Mouse (Mus musculus): ENCODE data around the gene Pspn. TPM values are rescaled to one million over a fixed set of nuclear protein-coding genes. Genes with fewer than 3 reads are reported as not detected.

The Pspn gene
- polyA plus RNA-seq, 1 experiment: not detected

DNA sequence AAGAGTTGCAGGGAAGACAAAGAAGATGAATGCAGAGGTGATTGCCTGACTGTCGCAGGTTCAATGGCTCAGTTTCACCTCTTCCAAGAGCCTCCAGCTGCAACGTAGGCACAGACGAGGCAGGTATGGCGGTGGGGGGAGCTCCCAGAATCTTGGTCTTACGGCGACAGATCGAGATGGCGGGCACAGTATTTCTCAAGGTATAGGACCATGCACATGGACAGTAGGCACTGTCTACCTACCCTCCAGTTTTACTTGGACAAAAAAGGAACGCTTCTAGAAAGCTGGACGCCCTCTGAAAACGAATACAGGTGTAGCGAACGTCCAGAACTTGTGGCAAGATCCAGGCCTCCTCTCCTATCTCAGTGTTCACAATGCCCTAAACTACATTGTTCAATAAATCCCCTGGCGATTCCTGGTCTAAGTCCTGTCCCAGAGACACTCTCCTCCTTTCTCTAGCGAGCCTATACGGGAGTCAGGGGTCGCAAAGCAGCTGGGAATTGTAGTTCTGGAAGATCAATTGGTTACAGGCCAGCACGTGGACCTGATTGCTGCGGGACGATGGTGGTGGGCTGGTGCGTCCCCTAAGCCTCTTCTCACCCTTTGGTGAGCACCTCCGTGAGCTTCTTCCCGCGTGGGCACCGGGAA, 10.2 kb downstream of the Pspn start:
- Histone ChIP-seq H3K36me3 (ENCODE audit: control insufficient read depth, insufficient read depth, low read length) (peaks cover 17% of the 10 kb centered on the region), H3K27ac (ENCODE audit: insufficient read depth, low read length) (peak overlapping the region; percentile 82), H3K4me1 (ENCODE audit: control insufficient read depth, insufficient read depth, insufficient read length) (peaks cover 6% of the 10 kb centered on the region; the same call in 1 of the 2 replicates), H3K27me3 (ENCODE audit: control insufficient read depth, insufficient read depth, low read length) (no peaks in the 10 kb centered on the region), H3K4me3 (ENCODE audit: extremely low read depth, insufficient read depth, insufficient read length) (peak overlapping the region; percentile 92)
- WGBS: under 1% methylated on average over 25 of the region's 25 CpGs
- DNase-seq (ENCODE audit: low read depth in 1 of 2, low spot score in 2 of 2): peak in 1 of 2 experiments; percentile 26
- TF ChIP-seq POLR2A (IDR thresholded peaks at IDR 0.05; ENCODE audit: low read depth, low read length) (no peak), CTCF (IDR thresholded peaks at IDR 0.05; ENCODE audit: extremely low read depth, insufficient read depth, insufficient read length, insufficient replicate concordance) (no peak)

GRCm38 (mm10) chr17:56988921-56989430, 10.8 kb downstream of the Pspn start:
- peak in 1 of 2 experiments; percentile 2 for DNase-seq (ENCODE audit: low read depth in 1 of 2, low spot score in 2 of 2)
- 70% methylated on average over 7 of the region's 7 CpGs for WGBS
- no peak for TF ChIP-seq POLR2A (IDR thresholded peaks at IDR 0.05; ENCODE audit: low read depth, low read length)
- TF ChIP-seq CTCF (IDR thresholded peaks at IDR 0.05; ENCODE audit: extremely low read depth, insufficient read depth, insufficient read length, insufficient replicate concordance): no peak

GRCm38 (mm10) chr17:56988441-56988840, 11.4 kb downstream of the Pspn start:
- Histone ChIP-seq H3K4me3 (ENCODE audit: extremely low read depth, insufficient read depth, insufficient read length) (no peak overlapping the region), H3K4me1 (ENCODE audit: control insufficient read depth, insufficient read depth, insufficient read length) (peaks cover 6% of the 10 kb centered on the region; the same call in 1 of the 2 replicates), H3K36me3 (ENCODE audit: control insufficient read depth, insufficient read depth, low read length) (peaks cover 10% of the 10 kb centered on the region), H3K27me3 (ENCODE audit: control insufficient read depth, insufficient read depth, low read length) (no peaks in the 10 kb centered on the region), H3K27ac (ENCODE audit: insufficient read depth, low read length) (no peak overlapping the region)
- TF ChIP-seq CTCF (IDR thresholded peaks at IDR 0.05; ENCODE audit: extremely low read depth, insufficient read depth, insufficient read length, insufficient replicate concordance) (no peak), POLR2A (IDR thresholded peaks at IDR 0.05; ENCODE audit: low read depth, low read length) (no peak)
- 82% methylated on average over 7 of the region's 7 CpGs for WGBS
- DNase-seq (ENCODE audit: low read depth in 1 of 2, low spot score in 2 of 2): peak in 1 of 2 experiments; percentile 5

More at GRCm38 (mm10) chr17:56988921-56989430, 10.8 kb downstream of the Pspn start:
- no peak overlapping the region for H3K27ac ChIP-seq (ENCODE audit: insufficient read depth, low read length)
- H3K4me3 ChIP-seq (ENCODE audit: extremely low read depth, insufficient read depth, insufficient read length): no peak overlapping the region
- peaks cover 6% of the 10 kb centered on the region; the same call in 1 of the 2 replicates for H3K4me1 ChIP-seq (ENCODE audit: control insufficient read depth, insufficient read depth, insufficient read length)
- no peaks in the 10 kb centered on the region for H3K27me3 ChIP-seq (ENCODE audit: control insufficient read depth, insufficient read depth, low read length)
- peaks cover 14% of the 10 kb centered on the region for H3K36me3 ChIP-seq (ENCODE audit: control insufficient read depth, insufficient read depth, low read length)

DNA sequence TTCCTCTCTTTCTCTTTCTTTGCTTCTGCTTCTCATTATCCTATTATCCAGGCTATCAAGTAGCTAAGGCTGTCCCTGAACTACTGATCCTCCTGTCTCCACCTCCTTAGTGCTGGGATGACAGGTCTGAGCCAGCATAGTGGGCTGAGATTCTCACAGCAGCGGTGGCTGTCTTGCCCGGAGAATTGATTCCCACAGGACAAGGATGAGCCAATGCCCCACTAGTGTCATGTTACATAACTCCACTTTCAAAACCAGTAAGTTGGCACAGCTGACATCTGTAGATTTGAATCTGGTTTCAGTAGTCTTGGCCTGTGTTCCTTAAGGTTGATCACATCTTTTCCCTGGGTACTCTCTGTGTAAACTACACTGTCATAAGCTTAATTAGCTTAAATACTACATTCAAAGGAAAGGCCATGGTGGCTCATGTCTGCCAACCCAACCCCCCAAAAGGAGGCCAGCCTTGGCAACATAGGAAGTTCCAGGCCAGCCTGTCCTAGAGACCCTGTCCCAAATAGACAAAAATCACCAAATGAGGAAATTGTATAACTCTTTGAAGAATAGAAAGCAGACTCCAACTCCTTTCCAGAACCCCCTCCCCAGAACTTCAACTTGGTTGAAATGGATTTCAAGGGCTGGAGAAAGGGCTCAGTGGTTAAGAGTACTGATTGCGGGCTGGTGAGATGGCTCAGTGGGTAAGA, 13.6 kb downstream of the Pspn start:
- no peak for DNase-seq (ENCODE audit: low read depth in 1 of 2, low spot score in 2 of 2)

GRCm38 (mm10) chr17:56985656-56986055, 14.2 kb downstream of the Pspn start:
- 83% methylated on average over 3 of the region's 3 CpGs for WGBS
- no peak for TF ChIP-seq POLR2A (IDR thresholded peaks at IDR 0.05; ENCODE audit: low read depth, low read length)
- no peak for TF ChIP-seq CTCF (IDR thresholded peaks at IDR 0.05; ENCODE audit: extremely low read depth, insufficient read depth, insufficient read length, insufficient replicate concordance)
- Histone ChIP-seq H3K27me3 (ENCODE audit: control insufficient read depth, insufficient read depth, low read length) (no peaks in the 10 kb centered on the region), H3K4me3 (ENCODE audit: extremely low read depth, insufficient read depth, insufficient read length) (no peak overlapping the region), H3K4me1 (ENCODE audit: control insufficient read depth, insufficient read depth, insufficient read length) (no peaks in the 10 kb centered on the region), H3K27ac (ENCODE audit: insufficient read depth, low read length) (no peak overlapping the region), H3K36me3 (ENCODE audit: control insufficient read depth, insufficient read depth, low read length) (no peaks in the 10 kb centered on the region)
- DNase-seq (ENCODE audit: low read depth in 1 of 2, low spot score in 2 of 2): no peak

More for the DNA sequence above, 13.6 kb downstream of the Pspn start:
- no peaks in the 10 kb centered on the region for H3K36me3 ChIP-seq (ENCODE audit: control insufficient read depth, insufficient read depth, low read length)
- no peak for TF ChIP-seq POLR2A (IDR thresholded peaks at IDR 0.05; ENCODE audit: low read depth, low read length)
- no peak for TF ChIP-seq CTCF (IDR thresholded peaks at IDR 0.05; ENCODE audit: extremely low read depth, insufficient read depth, insufficient read length, insufficient replicate concordance)
- no peaks in the 10 kb centered on the region for H3K27me3 ChIP-seq (ENCODE audit: control insufficient read depth, insufficient read depth, low read length)
- no peak overlapping the region for H3K4me3 ChIP-seq (ENCODE audit: extremely low read depth, insufficient read depth, insufficient read length)
- peaks cover 5% of the 10 kb centered on the region; the same call in 1 of the 2 replicates for H3K4me1 ChIP-seq (ENCODE audit: control insufficient read depth, insufficient read depth, insufficient read length)
- H3K27ac ChIP-seq (ENCODE audit: insufficient read depth, low read length): no peak overlapping the region
- 94% methylated on average over 3 of the region's 3 CpGs for WGBS

GRCm38 (mm10) chr17:56984886-56985285, 14.9 kb downstream of the Pspn start:
- no peak for DNase-seq (ENCODE audit: low read depth in 1 of 2, low spot score in 2 of 2)
- Histone ChIP-seq H3K4me3 (ENCODE audit: extremely low read depth, insufficient read depth, insufficient read length) (no peak overlapping the region), H3K27me3 (ENCODE audit: control insufficient read depth, insufficient read depth, low read length) (no peaks in the 10 kb centered on the region), H3K4me1 (ENCODE audit: control insufficient read depth, insufficient read depth, insufficient read length) (no peaks in the 10 kb centered on the region), H3K36me3 (ENCODE audit: control insufficient read depth, insufficient read depth, low read length) (no peaks in the 10 kb centered on the region), H3K27ac (ENCODE audit: insufficient read depth, low read length) (no peak overlapping the region)
- TF ChIP-seq CTCF (IDR thresholded peaks at IDR 0.05; ENCODE audit: extremely low read depth, insufficient read depth, insufficient read length, insufficient replicate concordance): no peak
- no peak for TF ChIP-seq POLR2A (IDR thresholded peaks at IDR 0.05; ENCODE audit: low read depth, low read length)
- WGBS: 72% methylated on average over 9 of the region's 9 CpGs

Data from spleen, adult 2 months (tissue).